Mouse (Mus musculus): ENCODE results near the gene Cblc. TPM values are rescaled to one million over a fixed set of nuclear protein-coding genes. Genes with fewer than 3 reads are reported as not detected.
A peak's percentile ranks its signal among the peaks of the same experiment; 100 is the strongest.

Cblc gene
- polyA plus RNA-seq, 1 experiment from 2014 or later, result 0.15 TPM

GRCm38 (mm10) chr7:19770375-19770754 is 26.2 kb downstream of the Cblc start:
- peak; percentile 34 for ATAC-seq
- in situ Hi-C loops (cut with MboI; ENCODE audit: low pct_unique_long_range_greater_than_20kb), result no loop called here
- ChIA-PET POLR2A (interaction anchor here (1.3 kb wide), 1 partner anchor 19 kb away, joined by 3 read pairs; no protein-coding TSS in a partner anchor), CTCF (interaction anchor here (0.9 to 1.5 kb wide), 2 partner anchors 14 to 78 kb away, joined by 3 to 5 read pairs; no protein-coding TSS in a partner anchor)
- DNase-seq (ENCODE audit: low read depth, low spot score), result no peak
- no peaks in the 10 kb centered on the region for H3K27me3 ChIP-seq
- TF ChIP-seq CTCF (IDR thresholded peaks at IDR 0.05), result no peak

GRCm38 (mm10) chr7:19769434-19770374 is 26.9 kb downstream of the Cblc start:
- H3K27me3 ChIP-seq, result no peaks in the 10 kb centered on the region
- no peak for DNase-seq (ENCODE audit: low read depth, low spot score)
- ChIA-PET POLR2A (interaction anchor here (0.7 to 1.3 kb wide), 2 partner anchors 20 to 48 kb away, joined by 3 to 7 read pairs; no protein-coding TSS in a partner anchor), CTCF (interaction anchor here (0.9 to 2.1 kb wide), 4 partner anchors 14 to 101 kb away, joined by 3 to 7 read pairs (median 6); no protein-coding TSS in a partner anchor)
- in situ Hi-C loops (cut with MboI; ENCODE audit: low pct_unique_long_range_greater_than_20kb), result no loop called here
- no peak for ATAC-seq
- no peak for TF ChIP-seq CTCF (IDR thresholded peaks at IDR 0.05)

GRCm38 (mm10) chr7:19769001-19769400 is 27.6 kb downstream of the Cblc start:
- in situ Hi-C loops (cut with MboI; ENCODE audit: low pct_unique_long_range_greater_than_20kb), result no loop called here
- no peaks in the 10 kb centered on the region for H3K27me3 ChIP-seq
- no peak for ATAC-seq
- TF ChIP-seq CTCF (IDR thresholded peaks at IDR 0.05), result no peak
- ChIA-PET POLR2A (interaction anchor here (1.3 kb wide), 1 partner anchor 20 kb away, joined by 3 read pairs; no protein-coding TSS in a partner anchor), CTCF (interaction anchor here (1.6 to 2.1 kb wide), 3 partner anchors 14 to 100 kb away, joined by 4 to 7 read pairs (median 7); no protein-coding TSS in a partner anchor)
- DNase-seq (ENCODE audit: low read depth, low spot score), result no peak

GRCm38 (mm10) chr7:19768251-19768650 is 28.4 kb downstream of the Cblc start:
- in situ Hi-C loops (cut with MboI; ENCODE audit: low pct_unique_long_range_greater_than_20kb), result no loop called here
- ATAC-seq, result no peak
- TF ChIP-seq CTCF (IDR thresholded peaks at IDR 0.05), result no peak

GRCm38 (mm10) chr7:19764581-19764980 is 32.0 kb downstream of the Cblc start:
- in situ Hi-C loops (cut with MboI; ENCODE audit: low pct_unique_long_range_greater_than_20kb), result no loop called here
- ATAC-seq, result no peak
- H3K27me3 ChIP-seq, result no peaks in the 10 kb centered on the region
- CTCF ChIA-PET, result no interaction called here
- POLR2A ChIA-PET, result no interaction called here
- no peak for TF ChIP-seq CTCF (IDR thresholded peaks at IDR 0.05)
- DNase-seq (ENCODE audit: low read depth, low spot score), result no peak

More at GRCm38 (mm10) chr7:19768251-19768650, 28.4 kb downstream of the Cblc start:
- ChIA-PET POLR2A (interaction anchor here (0.5 kb wide), 1 partner anchor 22 kb away, joined by 3 read pairs; no protein-coding TSS in a partner anchor), CTCF (interaction anchor here (1.1 to 2.1 kb wide), 4 partner anchors 13 to 99 kb away, joined by 3 to 7 read pairs (median 6); no protein-coding TSS in a partner anchor)
- DNase-seq (ENCODE audit: low read depth, low spot score), result no peak
- H3K27me3 ChIP-seq, result no peaks in the 10 kb centered on the region

GRCm38 (mm10) chr7:19763829-19764477 is 32.7 kb downstream of the Cblc start:
- in situ Hi-C loops (cut with MboI; ENCODE audit: low pct_unique_long_range_greater_than_20kb), result no loop called here
- ATAC-seq, result no peak
- TF ChIP-seq CTCF (IDR thresholded peaks at IDR 0.05), result no peak
- ChIA-PET CTCF (no interaction called here), POLR2A (no interaction called here)
- H3K27me3 ChIP-seq, result no peaks in the 10 kb centered on the region
- no peak for DNase-seq (ENCODE audit: low read depth, low spot score)

GRCm38 (mm10) chr7:19762283-19762682 is 34.3 kb downstream of the Cblc start:
- no peak for TF ChIP-seq CTCF (IDR thresholded peaks at IDR 0.05)
- H3K27me3 ChIP-seq, result no peaks in the 10 kb centered on the region
- CTCF ChIA-PET, result interaction anchor here (0.8 kb wide), 1 partner anchor 9 kb away, joined by 3 read pairs; no protein-coding TSS in a partner anchor
- ATAC-seq (no peak), DNase-seq (ENCODE audit: low read depth, low spot score) (no peak)
- POLR2A ChIA-PET, result no interaction called here
- in situ Hi-C loops (cut with MboI; ENCODE audit: low pct_unique_long_range_greater_than_20kb), result no loop called here

- no peaks in the 10 kb centered on the region for H3K27me3 ChIP-seq
- DNase-seq (ENCODE audit: low read depth, low spot score) (no peak), ATAC-seq (no peak)
- POLR2A ChIA-PET, result no interaction called here
- in situ Hi-C loops (cut with MboI; ENCODE audit: low pct_unique_long_range_greater_than_20kb), result no loop called here
- TF ChIP-seq CTCF (IDR thresholded peaks at IDR 0.05), result no peak
- CTCF ChIA-PET, result interaction anchor here (0.8 kb wide), 1 partner anchor 30 kb away, joined by 3 read pairs; no protein-coding TSS in a partner anchor
Observed at GRCm38 (mm10) chr7:19760021-19760420, 36.6 kb downstream of the Cblc start.

- ATAC-seq (no peak), DNase-seq (ENCODE audit: low read depth, low spot score) (no peak)
- ChIA-PET CTCF (interaction anchor here (1.0 kb wide), 1 partner anchor 35 kb away, joined by 3 read pairs; no protein-coding TSS in a partner anchor), POLR2A (no interaction called here)
- H3K27me3 ChIP-seq, result no peaks in the 10 kb centered on the region
- TF ChIP-seq CTCF (IDR thresholded peaks at IDR 0.05), result no peak
- in situ Hi-C loops (cut with MboI; ENCODE audit: low pct_unique_long_range_greater_than_20kb), result no loop called here
Observed at GRCm38 (mm10) chr7:19758623-19759022, 38.0 kb downstream of the Cblc start.

Data from Patski (cell line).